9 mouse cellular contexts compared by ENCODE assay signal in genomic region chr11:82045471-82045870, GRCm38 (mm10). TPM values are rescaled to one million over a fixed set of nuclear protein-coding genes. Genes with fewer than 3 reads are reported as not detected.
DNase-seq lines count a peak whose midpoint lies in the region; ATAC-seq lines count a peak whose summit lies in the region.
"Had no signal": no experiment of that assay in that cellular context is flagged by ENCODE, and none has a peak within 500 bp of the region (broad histone marks: within the 10 kb centered on the region; RNA-seq: fewer than 3 reads in every experiment).

TSS of gene Ccl7 (plus strand) at chr11:82045712.

- H3K4me2 ChIP-seq in midbrain, embryonic 13.5 days (replicated peaks) = no peak within 1 kb of the TSS

- peak; percentile 13 to 32 for DNase-seq in layer of hippocampus, postnatal 10 days (ENCODE audit: low spot score in 2 of 2)
- DNase-seq in layer of hippocampus, adult 9-10 months (ENCODE audit: low spot score) = no peak
- peak; percentile 53 for DNase-seq in adrenal gland, adult 8-10 months
- peak; percentile 25 for DNase-seq in gastrocnemius, postnatal 10 days
- peak; percentile 27 for DNase-seq in lung, postnatal 10 days
- no peak for DNase-seq in embryo, embryonic 9.5 days (ENCODE audit: extremely low spot score)

- H3K27ac ChIP-seq in midbrain, embryonic 13.5 days = no peak within 1 kb of the TSS

- no peak within 1 kb of the TSS for H3K9ac ChIP-seq in midbrain, embryonic 13.5 days (replicated peaks)

- ATAC-seq in midbrain, embryonic 13.5 days = no peak

- no peaks in the 10 kb centered on the region for H3K27me3 ChIP-seq in midbrain, embryonic 13.5 days

- WGBS in midbrain, embryonic 13.5 days = 75% methylated on average over 3 of the region's 3 CpGs

- no peaks in the 10 kb centered on the region for H3K36me3 ChIP-seq in midbrain, embryonic 13.5 days

- H3K4me1 ChIP-seq in midbrain, embryonic 13.5 days (replicated peaks) = no peaks in the 10 kb centered on the region

- no peak within 1 kb of the TSS for H3K4me3 ChIP-seq in midbrain, embryonic 13.5 days (replicated peaks)

- no peaks in the 10 kb centered on the region for H3K9me3 ChIP-seq in midbrain, embryonic 13.5 days

RNA-seq across cellular contexts. Expression of gene Ccl7, which starts in this region (rescaled TPM):
- total RNA-seq in layer of hippocampus, postnatal 10 days (2021) = under 1 TPM in 1 of 2 experiments, not detected in 1; 0.64 TPM
- 1 to 10 TPM in 1 of 4 experiments, under 1 TPM in 1, not detected in 2; 0.46 to 1.7 TPM for total RNA-seq in adrenal gland, adult 8-10 months (2022)
- total RNA-seq in gastrocnemius, postnatal 10 days (2021) = 1 to 10 TPM in 1 of 2 experiments, under 1 TPM in 1; 0.94 to 1.2 TPM
- 0.44 and 1.6 TPM in 2 replicates for polyA plus RNA-seq in midbrain, embryonic 13.5 days (2015; fragmentation: Nextera tagmentation; extraction: Ambion mirVana)
- total RNA-seq: hematopoietic stem cell, adult 5-6 weeks; megakaryocyte progenitor cell, adult 5-6 weeks had no signal

Comparison
In these comparisons a context has a peak if more than half of its experiments do, and no peak if none do; other contexts are left out.
1. Peak in DNase-seq in layer of hippocampus, postnatal 10 days; RNA of the gene not detected or under 1 TPM.
2. DNase-seq: peak in adrenal gland, adult 8-10 months (single experiment), gastrocnemius, postnatal 10 days (single experiment) and lung, postnatal 10 days (single experiment); none in layer of hippocampus, adult 9-10 months (single experiment) and embryo, embryonic 9.5 days (single experiment).